Mouse (Mus musculus): Measurements from ENCODE around the gene Pomt1. TPM values are rescaled to one million over a fixed set of nuclear protein-coding genes. Genes with fewer than 3 reads are reported as not detected.

The Pomt1 gene
- polyA plus RNA-seq, 1 experiment: 14.8 TPM

GRCm38 (mm10) chr2:32282727-32283126, 46.3 kb downstream of the Pomt1 start:
- no peak for DNase-seq (ENCODE audit: low spot score)

- no peak for DNase-seq (ENCODE audit: low spot score)
Measured at GRCm38 (mm10) chr2:32283986-32284385, 47.6 kb downstream of the Pomt1 start.

- DNase-seq (ENCODE audit: low spot score): no peak
Measured at GRCm38 (mm10) chr2:32287334-32287840, 51.0 kb downstream of the Pomt1 start, which contains the start of gene Golga2. Golga2 (plus strand) TSS chr2:32287384.

- DNase-seq (ENCODE audit: low spot score): peak; percentile 86
Measured at GRCm38 (mm10) chr2:32287923-32288367, 51.6 kb downstream of the Pomt1 start, which contains the start of gene Swi5. Swi5 (minus strand) TSS chr2:32288075.

DNA sequence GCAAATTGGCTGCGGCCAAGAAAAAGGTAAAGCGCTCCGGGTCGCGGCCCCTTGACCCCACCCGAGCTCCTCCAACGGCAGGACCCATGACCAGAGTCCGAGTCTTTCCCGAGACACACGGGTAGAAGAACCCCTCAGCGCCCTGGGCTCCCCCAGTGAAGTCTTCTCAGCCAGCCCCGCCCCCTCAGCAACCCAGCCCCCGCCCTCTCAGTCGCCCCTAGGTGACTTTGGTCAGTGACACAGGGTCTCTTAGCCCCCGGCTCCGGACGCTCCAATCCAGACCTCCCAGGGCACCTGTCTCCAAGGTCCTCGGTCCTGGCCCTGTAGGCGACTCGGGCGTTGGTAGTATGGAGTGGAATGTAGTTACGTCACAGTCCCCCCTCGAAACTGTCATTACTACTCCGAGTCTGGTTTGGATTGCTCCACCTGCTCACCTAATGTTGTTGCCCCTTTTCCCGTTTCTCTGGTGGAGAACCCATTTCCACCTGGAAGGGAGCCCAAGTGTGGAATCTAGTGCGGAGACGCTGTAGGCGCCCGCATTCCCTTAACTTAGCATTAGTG, 52.1 kb downstream of the Pomt1 start:
- no peak for DNase-seq (ENCODE audit: low spot score)

DNA sequence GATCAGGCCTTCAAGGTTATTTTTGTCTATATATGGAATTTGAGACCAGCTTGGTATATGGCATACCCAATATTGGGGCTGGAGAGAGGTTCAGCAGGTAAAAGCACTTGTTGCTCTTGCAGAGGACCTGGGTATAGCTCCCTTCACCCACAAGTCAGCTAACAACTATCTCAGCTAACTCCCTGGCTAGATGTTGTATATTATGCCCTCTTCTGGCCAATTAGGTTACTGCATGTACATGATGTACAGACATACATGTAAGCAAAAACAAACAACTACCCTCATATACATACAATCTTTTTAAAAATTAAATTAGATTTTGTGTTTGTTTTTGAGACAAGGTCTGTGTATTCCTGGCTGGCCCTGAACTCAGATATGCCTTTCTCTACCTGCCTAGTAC, 53.2 kb downstream of the Pomt1 start:
- DNase-seq (ENCODE audit: low spot score): no peak

- peak; percentile 18 for DNase-seq (ENCODE audit: low spot score)
Measured at GRCm38 (mm10) chr2:32294348-32294747, 58.0 kb downstream of the Pomt1 start.

GRCm38 (mm10) chr2:32295285-32295684, 58.9 kb downstream of the Pomt1 start:
- DNase-seq (ENCODE audit: low spot score): no peak

DNA sequence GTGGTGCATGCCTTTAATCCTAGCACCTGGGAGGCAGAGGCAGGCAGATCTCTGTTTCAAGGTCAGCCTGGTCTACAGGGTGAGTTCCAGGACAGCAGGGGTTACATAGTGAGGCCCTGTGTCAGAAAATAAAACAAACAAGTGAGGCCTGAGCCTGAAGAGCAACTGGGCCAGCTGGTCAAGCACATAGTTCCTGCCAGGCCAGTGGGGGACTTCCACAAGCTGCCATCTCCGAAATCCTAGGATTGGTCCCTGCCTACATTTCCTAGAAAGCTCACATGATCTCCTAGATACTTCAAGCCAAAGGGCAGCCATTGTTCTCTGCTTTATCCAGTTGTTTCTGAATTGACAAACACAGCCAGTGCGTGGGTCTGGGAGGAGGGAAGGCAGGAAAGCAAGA, 59.5 kb downstream of the Pomt1 start:
- peak; percentile 12 for DNase-seq (ENCODE audit: low spot score)

DNA sequence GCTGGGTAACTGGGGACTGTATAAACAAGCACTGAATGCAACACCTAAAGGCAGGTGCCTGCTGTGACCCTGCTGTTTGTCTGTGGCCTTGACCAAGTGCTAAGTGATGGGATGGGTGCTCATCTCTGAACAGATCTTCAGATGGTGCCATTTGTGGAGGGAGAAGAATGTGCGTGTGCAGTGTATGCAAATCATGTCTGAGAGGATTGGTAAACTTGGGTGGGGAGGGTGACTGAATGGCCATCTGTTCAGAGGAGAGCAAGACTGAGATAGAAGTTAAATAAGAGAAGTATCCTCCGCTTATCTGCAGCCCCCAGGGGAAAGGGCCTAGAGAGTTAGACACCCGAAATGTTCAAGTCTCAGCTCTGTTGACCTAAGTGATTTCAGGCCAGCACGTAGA, 63.1 kb downstream of the Pomt1 start:
- no peak for DNase-seq (ENCODE audit: low spot score)

DNA sequence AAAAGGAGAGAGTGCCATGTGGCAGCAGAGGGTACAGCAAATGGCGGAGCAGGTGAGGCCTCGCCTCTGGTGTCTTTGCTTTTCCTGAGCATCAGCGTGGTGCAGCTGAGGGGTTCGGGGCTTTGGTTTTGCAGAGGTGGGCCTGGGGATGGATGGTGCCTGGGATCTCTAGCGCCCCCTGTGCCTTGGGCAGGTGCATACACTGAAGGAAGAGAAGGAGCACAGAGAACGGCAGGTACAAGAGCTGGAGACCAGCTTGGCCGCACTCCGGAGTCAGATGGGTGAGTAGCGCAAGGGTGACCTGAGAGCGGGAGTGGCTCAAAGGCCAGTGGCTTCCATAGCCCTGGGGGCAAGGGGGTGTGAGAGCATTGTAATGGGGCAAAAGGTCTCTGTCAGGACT, 66.6 kb downstream of the Pomt1 start:
- DNase-seq (ENCODE audit: low spot score): no peak

DNA sequence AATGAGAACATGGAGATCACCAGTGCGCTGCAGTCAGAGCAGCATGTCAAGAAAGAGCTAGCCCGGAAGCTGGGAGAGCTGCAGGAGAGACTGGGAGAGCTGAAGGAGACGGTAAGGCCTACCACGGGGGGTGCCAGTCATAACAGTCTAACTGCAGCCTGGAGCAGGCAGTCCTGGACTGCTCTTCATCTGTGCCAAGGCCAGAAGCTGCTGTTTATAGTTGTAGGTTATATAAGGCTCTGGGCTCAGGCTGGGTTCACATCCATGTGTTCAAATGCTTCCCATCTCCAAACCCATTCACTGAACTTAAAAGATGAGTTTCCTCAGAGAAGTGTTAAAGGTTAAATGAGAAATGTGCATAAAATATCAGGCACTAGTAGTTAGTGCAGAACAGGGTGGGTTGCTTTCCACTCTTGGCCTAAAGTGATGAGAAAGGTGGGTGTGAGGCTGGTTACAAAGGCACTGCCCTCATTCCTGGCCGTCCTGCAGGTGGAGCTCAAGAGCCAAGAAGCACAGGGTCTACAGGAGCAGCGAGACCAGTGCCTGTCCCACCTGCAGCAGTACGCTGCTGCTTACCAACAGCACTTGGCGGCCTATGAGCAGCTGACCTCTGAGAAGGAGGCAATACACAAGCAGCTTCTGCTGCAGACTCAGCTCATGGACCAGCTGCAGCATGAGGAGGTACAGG, 67.9 kb downstream of the Pomt1 start:
- no peak for DNase-seq (ENCODE audit: low spot score)

Other genes with a start within 250 kb of the Pomt1 start
- 0.48 and 0.74 TPM in 2 replicates for gene Fam78a, start 151.7 kb upstream of the Pomt1 start, polyA plus RNA-seq (2012; rRNA removed)
- gene Plpp7, start 141.1 kb upstream of the Pomt1 start, polyA plus RNA-seq (2012; rRNA removed): 4.9 and 5.3 TPM in 2 replicates
- gene Prrc2b, start 85.5 kb upstream of the Pomt1 start, polyA plus RNA-seq (2012; rRNA removed): 34.1 and 53.6 TPM in 2 replicates
- gene Uck1, start 23.6 kb downstream of the Pomt1 start, polyA plus RNA-seq (2012; rRNA removed): 54.3 and 70.5 TPM in 2 replicates
- 50.8 and 55.4 TPM in 2 replicates for gene Golga2, start 50.8 kb downstream of the Pomt1 start, polyA plus RNA-seq (2012; rRNA removed)
- 248 TPM in 2 replicates for gene Swi5, start 51.5 kb downstream of the Pomt1 start, polyA plus RNA-seq (2012; rRNA removed)
- gene Ciz1, start 115.7 kb downstream of the Pomt1 start, polyA plus RNA-seq (2012; rRNA removed): 120 and 125 TPM in 2 replicates
- 99.6 and 113 TPM in 2 replicates for gene Dnm1, start 116.7 kb downstream of the Pomt1 start, polyA plus RNA-seq (2012; rRNA removed)
- gene 1110008P14Rik, start 145.3 kb downstream of the Pomt1 start, polyA plus RNA-seq (2012; rRNA removed): 101 and 129 TPM in 2 replicates
- 3.0 and 3.2 TPM in 2 replicates for gene Lcn2, start 151.7 kb downstream of the Pomt1 start, polyA plus RNA-seq (2012; rRNA removed)
- 26.0 and 32.5 TPM in 2 replicates for gene Ptges2, start 159.3 kb downstream of the Pomt1 start, polyA plus RNA-seq (2012; rRNA removed)
- gene Naif1, start 213.9 kb downstream of the Pomt1 start, polyA plus RNA-seq (2012; rRNA removed): 4.5 and 4.7 TPM in 2 replicates
- 14.7 and 18.8 TPM in 2 replicates for gene Slc25a25, start 214.9 kb downstream of the Pomt1 start, polyA plus RNA-seq (2012; rRNA removed)

Measured in urinary bladder, adult 2 months (tissue).